Mouse (Mus musculus) right cerebral cortex, postnatal 25 days (tissue): ENCODE measurements around the gene Cacna1f.

Experiments
- DNase-seq: peaks from one replicate; pipeline ENCODE4 v3.0.0; 2022

Cacna1f gene

DNA sequence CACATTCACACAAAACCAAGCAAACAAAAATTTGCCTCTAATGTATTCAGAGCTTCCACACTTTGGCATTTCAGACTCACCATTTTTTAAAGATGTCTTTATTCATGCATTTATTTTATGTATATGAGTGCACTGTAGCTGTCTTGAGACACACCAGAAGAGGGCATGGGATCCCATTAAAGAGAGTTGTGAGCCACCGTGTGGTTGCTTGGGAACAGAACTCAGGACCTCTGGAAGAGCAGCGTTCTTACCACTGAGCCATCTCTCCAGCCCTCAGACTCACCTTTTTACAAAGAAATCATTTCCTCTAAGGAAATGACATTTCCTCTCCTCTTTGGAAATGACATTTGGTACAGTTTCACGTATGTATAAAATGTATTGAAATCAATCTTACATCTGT, 72.1 kb downstream of the Cacna1f start:
- DNase-seq, result no peak

DNA sequence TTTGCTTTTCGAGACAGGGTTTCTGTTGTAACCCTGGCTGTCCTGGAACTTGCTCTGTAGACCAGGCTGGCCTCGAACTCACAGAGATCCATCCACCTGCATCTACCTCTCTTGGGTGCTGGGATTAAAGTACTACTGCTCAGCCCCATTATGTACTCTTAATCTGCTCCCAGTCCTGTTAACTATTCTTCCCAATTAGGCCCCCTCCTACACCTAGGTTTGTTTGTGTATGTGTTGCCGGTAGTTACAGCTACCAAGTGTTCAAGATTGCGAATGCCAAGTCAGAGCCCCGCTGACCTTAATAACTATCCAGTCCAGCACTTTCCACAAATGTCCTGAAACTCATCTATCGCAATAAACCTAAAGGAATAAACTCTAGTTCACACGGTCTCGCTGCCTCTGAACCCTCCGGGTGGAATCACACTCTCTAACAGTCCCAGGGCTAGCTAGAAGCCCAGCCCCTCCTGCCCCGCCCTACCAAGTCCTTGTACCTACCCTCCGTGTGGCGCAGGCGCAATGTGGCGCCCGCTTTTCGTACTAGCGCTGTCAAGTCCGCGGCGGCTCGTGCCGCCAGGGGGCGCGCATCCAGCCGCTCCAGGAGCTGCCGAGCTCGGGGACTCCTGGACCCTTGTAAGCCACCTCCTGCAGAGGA, 72.6 kb downstream of the Cacna1f start:
- peak; percentile 80 for DNase-seq

DNA sequence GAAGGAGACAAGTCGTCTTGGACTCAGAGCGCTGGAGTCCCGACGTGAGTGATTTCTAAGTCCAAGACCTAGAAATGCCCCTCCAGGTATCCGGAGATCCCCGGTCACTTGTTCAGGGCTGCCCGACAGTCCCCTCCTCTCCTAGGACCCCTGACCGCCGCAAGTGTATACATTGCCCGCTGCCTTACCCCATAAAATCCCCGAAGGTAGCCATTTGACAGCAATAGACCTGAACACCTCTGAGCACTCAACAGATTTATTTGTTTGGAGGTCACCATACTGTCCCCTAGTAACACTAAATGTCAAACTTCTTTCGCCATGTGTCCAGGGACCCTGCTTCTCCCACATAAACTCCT, 73.2 kb downstream of the Cacna1f start:
- no peak for DNase-seq

DNA sequence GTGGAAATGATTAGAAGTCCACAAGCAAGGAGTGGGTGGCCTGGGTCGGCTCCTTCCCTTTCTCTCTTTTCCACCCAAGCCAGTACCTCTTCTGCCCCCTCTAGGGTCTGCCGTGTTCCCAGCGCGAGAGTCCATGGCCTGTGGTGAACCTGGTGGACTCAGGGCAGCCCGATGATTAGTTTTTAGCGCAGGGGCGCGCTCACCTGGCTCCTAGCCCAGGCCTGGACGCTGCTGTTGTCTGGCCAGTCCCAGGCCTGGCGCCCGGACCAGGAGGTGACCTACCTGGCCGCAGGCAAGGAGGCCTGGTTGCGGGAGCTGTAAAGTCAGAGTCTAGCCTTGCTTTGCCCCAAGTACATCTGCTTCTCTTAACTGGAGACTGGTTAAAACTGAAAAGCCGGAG, 74.0 kb downstream of the Cacna1f start, which contains the start of gene Magix:
TSS of gene Magix (minus strand) at position 388 of the 400 bp plus-strand sequence.
- no peak for DNase-seq
